Mouse (Mus musculus) G1E (cell line): ENCODE data around the gene Tpsb2. TPM values are rescaled to one million over a fixed set of nuclear protein-coding genes. Genes with fewer than 3 reads are reported as not detected.

ENCODE experiments used
- ATAC-seq: 2 replicates; pipeline ENCODE4 v1.8.0; 2016; ENCODE audit warnings: mild to moderate bottlenecking; ENCODE audit not compliant: insufficient number of reproducible peaks, poor library complexity, low FRiP score, severe bottlenecking; ENCODE audit errors: extremely low read depth
- DNase-seq: peaks from one replicate; pipeline ENCODE4 v3.0.0; 2012; ENCODE audit warnings: low spot score
- H3K27me3 ChIP-seq: 2 replicates; pipeline ENCODE4 v1.6.1; 2012; ENCODE audit warnings: mild to moderate bottlenecking, low read length, inconsistent platforms; ENCODE audit not compliant: insufficient read depth
- H3K36me3 ChIP-seq: replicated peaks from 2 replicates; pipeline ENCODE3; 2012; ENCODE audit warnings: mild to moderate bottlenecking, inconsistent platforms
- H3K4me1 ChIP-seq: 2 replicates; pipeline ENCODE4 v1.6.1; 2012; ENCODE audit warnings: low read depth, low read length, inconsistent platforms, mixed read lengths; ENCODE audit not compliant: insufficient read depth
- H3K4me3 ChIP-seq: 2 replicates; pipeline ENCODE4 v1.5.1; 2012; ENCODE audit warnings: low read depth, mild to moderate bottlenecking, inconsistent platforms, low read length, moderate library complexity, mixed read lengths
- H3K9me3 ChIP-seq: replicated peaks from 2 replicates; pipeline ENCODE4 v1.6.1; 2012; ENCODE audit warnings: inconsistent platforms
- CTCF ChIP-seq: IDR thresholded peaks from 2 replicates; pipeline ENCODE4 v1.5.1; 2012; ENCODE audit warnings: low read depth, low read length, inconsistent platforms, mixed read lengths
- GATA1 ChIP-seq: IDR thresholded peaks from 2 replicates; pipeline ENCODE4 v1.6.1; 2012; ENCODE audit warnings: borderline replicate concordance, low read length, inconsistent platforms, mixed read lengths
- GATA2 ChIP-seq: IDR thresholded peaks from 2 replicates; pipeline ENCODE4 v1.6.1; 2012; ENCODE audit warnings: low read depth, low read length, inconsistent platforms, borderline replicate concordance
- POLR2AphosphoS5 ChIP-seq: IDR thresholded peaks from 2 replicates; pipeline ENCODE4 v1.6.1; 2012; ENCODE audit warnings: low read depth, low read length, inconsistent platforms; ENCODE audit not compliant: insufficient replicate concordance
- TAL1 ChIP-seq: conservative IDR thresholded peaks from 2 replicates; pipeline ENCODE4 v1.6.1; 2012; ENCODE audit warnings: low read depth, low read length, inconsistent platforms, mixed read lengths
- polyA plus RNA-seq: library from polyadenylated mRNA; stranded (reverse); fragments of >175 nt; gene quantifications from 2 replicates; pipeline ENCODE4 v1.2.3, GENCODE M21; 2012
- total RNA-seq, 2 experiments: library from RNA; stranded (forward) in 1 of 2; stranded (reverse) in 1 of 2; fragments of 200-1000 nt in 1 of 2; fragments of >200 nt in 1 of 2; fragmentation: Nextera tagmentation in 1 of 2; gene quantifications; 2 replicates each; pipeline ENCODE4 v1.2.3; 2014 to 2017

Tpsb2 gene
- total and polyA plus RNA-seq, 3 experiments: 12.9 TPM; not detected in 2

DNA sequence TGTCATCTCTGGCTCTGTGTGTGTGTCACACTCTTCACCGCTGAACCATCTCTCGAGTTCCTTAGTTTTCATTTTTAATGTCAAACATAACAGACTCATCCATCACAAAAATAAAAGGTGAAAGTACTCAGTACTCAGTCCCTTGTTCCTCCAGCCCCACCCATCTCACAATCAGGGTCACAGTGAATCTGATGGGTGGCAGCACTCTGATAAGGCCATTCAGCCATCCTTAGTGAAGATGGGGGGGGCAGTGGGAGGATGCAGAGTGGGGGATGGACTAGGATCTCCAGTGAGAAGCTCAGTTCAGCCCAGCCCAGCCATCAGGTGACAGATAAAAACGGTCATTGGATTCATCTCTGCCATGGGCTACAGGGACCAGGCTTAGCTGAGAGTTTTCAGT is 2.9 kb downstream of the Tpsb2 start, which contains the start of gene Tpsg1:
TSS of gene Tpsg1 (plus strand) at position 301 of the 400 bp plus-strand sequence.
- TF ChIP-seq POLR2AphosphoS5 (no peak), CTCF (no peak), GATA1 (no peak), GATA2 (no peak), TAL1 (no peak)
- DNase-seq (no peak), ATAC-seq (no peak)
- Histone ChIP-seq H3K4me1 (peaks cover 6% of the 10 kb centered on the region; the same call in 1 of the 2 replicates), H3K9me3 (no peaks in the 10 kb centered on the region), H3K27me3 (peaks cover 67% of the 10 kb centered on the region), H3K4me3 (no peak within 1 kb of the TSS), H3K36me3 (no peaks in the 10 kb centered on the region)

- ATAC-seq (no peak), DNase-seq (no peak)
- no peak overlapping the region; the same call in 1 of the 2 replicates for H3K4me3 ChIP-seq
- H3K9me3 ChIP-seq: no peaks in the 10 kb centered on the region; the same call in 1 of the 2 replicates
- TF ChIP-seq CTCF: no peak
- TF ChIP-seq TAL1: no peak
- no peak for TF ChIP-seq POLR2AphosphoS5
- no peak for TF ChIP-seq GATA2
- no peak for TF ChIP-seq GATA1
- peaks cover 57% of the 10 kb centered on the region for H3K27me3 ChIP-seq
- H3K36me3 ChIP-seq: no peaks in the 10 kb centered on the region
- H3K4me1 ChIP-seq: no peaks in the 10 kb centered on the region
These were observed 6.4 kb downstream of the Tpsb2 start for GRCm38 (mm10) chr17:25372491-25372890.

DNA sequence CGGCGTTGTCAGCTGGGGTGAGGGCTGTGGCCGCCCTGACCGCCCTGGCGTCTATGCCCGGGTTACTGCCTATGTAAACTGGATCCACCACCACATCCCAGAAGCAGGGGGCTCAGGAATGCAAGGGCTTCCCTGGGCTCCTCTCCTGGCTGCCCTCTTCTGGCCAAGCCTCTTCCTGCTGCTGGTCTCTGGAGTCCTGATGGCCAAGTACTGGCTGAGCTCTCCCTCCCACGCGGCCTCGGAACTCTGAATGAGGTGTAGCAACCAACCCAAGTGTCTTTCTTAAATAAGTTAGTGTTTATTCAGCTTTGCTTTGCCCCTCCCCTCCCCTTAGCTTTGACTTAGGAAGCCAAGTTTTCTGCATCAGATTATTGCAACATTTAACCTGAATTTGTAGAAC is 7.9 kb downstream of the Tpsb2 start:
- Histone ChIP-seq H3K9me3 (peaks cover 4% of the 10 kb centered on the region), H3K4me1 (peaks cover 4% of the 10 kb centered on the region), H3K27me3 (peaks cover 54% of the 10 kb centered on the region), H3K4me3 (no peak overlapping the region), H3K36me3 (no peaks in the 10 kb centered on the region)
- ATAC-seq: no peak
- DNase-seq: no peak
- no peak for TF ChIP-seq GATA1
- TF ChIP-seq POLR2AphosphoS5: no peak
- TF ChIP-seq CTCF: no peak
- no peak for TF ChIP-seq GATA2
- no peak for TF ChIP-seq TAL1

DNA sequence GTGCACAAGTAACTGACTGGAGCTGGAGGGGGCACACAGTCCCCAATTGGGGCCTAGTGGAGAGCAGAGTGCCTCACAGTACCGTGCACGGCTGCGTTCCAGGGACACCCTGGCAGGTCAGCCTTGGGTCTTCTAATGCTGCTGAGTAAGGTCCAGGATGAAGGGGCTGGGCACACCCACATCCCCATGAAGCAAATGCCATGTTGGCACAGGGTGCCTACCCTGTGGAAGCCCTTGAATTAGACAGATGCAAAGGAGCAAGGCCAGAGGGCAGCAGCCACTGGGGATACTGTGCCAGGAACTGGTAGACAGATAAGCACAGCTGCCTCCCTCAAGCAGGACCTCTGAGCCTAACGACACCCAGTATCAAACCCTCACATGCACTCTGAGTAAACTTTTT is 28.4 kb downstream of the Tpsb2 start:
- H3K4me1 ChIP-seq: peaks cover 7% of the 10 kb centered on the region
- no peaks in the 10 kb centered on the region for H3K9me3 ChIP-seq
- TF ChIP-seq GATA2: no peak
- no peak for ATAC-seq
- H3K36me3 ChIP-seq: no peaks in the 10 kb centered on the region
- H3K27me3 ChIP-seq: peaks cover 2% of the 10 kb centered on the region; the same call in 1 of the 2 replicates
- DNase-seq: no peak
- H3K4me3 ChIP-seq: no peak overlapping the region

DNA sequence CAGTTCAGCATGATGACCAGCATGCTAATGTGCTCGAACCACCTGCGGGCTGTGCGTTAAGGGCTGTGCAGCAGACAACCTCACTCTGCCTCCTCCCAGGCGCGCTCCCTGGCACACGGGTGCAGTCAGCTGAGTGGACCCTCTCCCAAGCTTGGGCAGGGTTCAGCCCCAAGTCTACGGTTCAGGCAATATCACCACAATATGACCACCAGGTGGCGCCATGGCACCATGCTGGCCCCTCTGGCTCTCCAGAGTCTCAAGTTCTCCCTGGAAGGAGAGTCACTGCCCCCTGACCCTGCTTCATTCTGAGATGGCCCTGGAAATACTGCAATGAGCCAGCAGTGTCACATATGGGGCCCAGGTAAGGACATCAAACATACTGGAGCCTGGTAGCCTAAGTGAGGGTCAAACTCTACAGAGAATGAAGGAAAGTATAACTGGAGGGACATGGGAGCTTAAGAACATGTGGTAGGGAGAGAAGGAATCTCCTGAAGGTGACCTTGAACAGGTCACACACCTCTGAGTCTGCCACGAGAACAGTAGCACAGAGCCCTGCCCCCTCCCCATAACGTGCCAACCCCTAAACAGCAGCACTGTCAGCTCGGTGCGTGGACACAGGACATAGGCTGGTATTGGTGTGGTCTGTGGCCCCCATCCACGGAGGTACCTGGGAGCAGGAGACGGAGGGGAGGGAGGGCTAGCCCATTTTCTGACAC is 31.9 kb downstream of the Tpsb2 start:
- DNase-seq (peak; percentile 69), ATAC-seq (no peak)
- TF ChIP-seq TAL1: no peak
- no peak for TF ChIP-seq POLR2AphosphoS5
- peak; percentile 68 for TF ChIP-seq CTCF
- no peak for TF ChIP-seq GATA1

DNA sequence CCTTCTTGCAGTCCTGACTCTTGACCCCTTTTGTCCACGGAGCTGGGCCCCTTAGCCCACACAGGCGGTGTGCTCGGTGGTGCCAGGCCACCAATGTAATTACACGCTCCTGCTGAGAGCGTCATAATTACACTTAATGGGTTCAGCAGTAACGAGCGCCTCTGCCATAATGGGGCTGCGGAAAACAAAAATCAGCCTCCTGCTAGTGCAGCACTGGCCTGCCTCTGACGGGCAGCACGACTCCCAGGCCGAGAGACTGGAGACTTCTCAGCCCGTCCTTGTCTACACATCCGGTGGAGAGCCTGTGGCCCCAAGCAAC is 32.4 kb downstream of the Tpsb2 start:
- H3K4me3 ChIP-seq: no peak overlapping the region
- DNase-seq: no peak
- no peaks in the 10 kb centered on the region for H3K9me3 ChIP-seq
- no peak for ATAC-seq
- H3K36me3 ChIP-seq: no peaks in the 10 kb centered on the region
- peaks cover 3% of the 10 kb centered on the region; the same call in 1 of the 2 replicates for H3K27me3 ChIP-seq
- no peak for TF ChIP-seq TAL1
- TF ChIP-seq POLR2AphosphoS5: no peak
- TF ChIP-seq GATA2: no peak
- peaks cover 2% of the 10 kb centered on the region; the same call in 1 of the 2 replicates for H3K4me1 ChIP-seq

More for the DNA sequence above, 31.9 kb downstream of the Tpsb2 start:
- peaks cover 2% of the 10 kb centered on the region; the same call in 1 of the 2 replicates for H3K4me1 ChIP-seq
- no peaks in the 10 kb centered on the region for H3K36me3 ChIP-seq
- no peak overlapping the region; the same call in 1 of the 2 replicates for H3K4me3 ChIP-seq
- H3K9me3 ChIP-seq: no peaks in the 10 kb centered on the region
- peaks cover 2% of the 10 kb centered on the region; the same call in 1 of the 2 replicates for H3K27me3 ChIP-seq

DNA sequence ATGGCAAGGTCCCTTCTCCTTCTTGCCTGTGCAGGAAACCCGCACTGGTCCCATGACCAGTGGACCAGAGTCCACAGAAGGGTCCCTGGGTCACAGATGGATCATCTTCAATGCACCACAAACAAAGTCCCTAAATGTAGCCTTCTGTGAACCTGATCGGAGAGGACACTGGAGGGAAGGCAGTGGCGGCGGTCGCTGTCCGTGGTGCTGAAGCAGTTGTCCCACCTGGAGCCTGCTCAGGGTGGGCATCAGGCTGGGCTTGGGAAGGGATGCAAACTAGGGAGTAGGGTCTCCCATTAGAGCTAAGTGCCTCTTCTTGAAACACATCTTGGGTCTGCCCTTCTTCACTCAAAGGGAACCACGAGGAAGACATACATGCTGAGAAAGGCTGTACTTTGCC is 34.3 kb downstream of the Tpsb2 start:
- ATAC-seq: no peak
- peaks cover 2% of the 10 kb centered on the region; the same call in 1 of the 2 replicates for H3K4me1 ChIP-seq
- H3K27me3 ChIP-seq: peaks cover 5% of the 10 kb centered on the region; the same call in 1 of the 2 replicates
- H3K4me3 ChIP-seq: no peak overlapping the region
- peak; percentile 75 for DNase-seq
- no peaks in the 10 kb centered on the region for H3K9me3 ChIP-seq
- no peak for TF ChIP-seq POLR2AphosphoS5
- TF ChIP-seq GATA1: no peak
- no peak for TF ChIP-seq CTCF
- no peak for TF ChIP-seq TAL1
- TF ChIP-seq GATA2: no peak
- H3K36me3 ChIP-seq: no peaks in the 10 kb centered on the region
